Mouse (Mus musculus): ENCODE measurements around the gene Them7.

Them7 gene

DNA sequence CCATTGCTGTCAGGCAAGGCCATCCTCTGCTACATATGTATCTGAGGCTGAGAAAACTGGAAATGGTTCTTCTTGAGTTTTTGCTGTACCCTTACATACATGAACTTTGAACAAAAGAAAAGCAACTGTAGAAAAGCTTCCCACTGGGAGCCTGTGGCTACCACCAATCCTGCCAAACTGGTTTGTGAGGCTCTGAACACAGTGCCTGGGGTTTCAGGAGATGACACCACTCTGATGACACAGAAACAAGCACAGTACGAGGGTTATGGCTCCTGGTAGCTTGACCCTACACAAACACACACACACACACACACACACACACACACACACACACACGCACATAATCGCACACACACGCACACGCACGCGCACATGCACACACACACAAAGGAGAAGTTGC is 151.1 kb downstream of the Them7 start:
- DNase-seq (ENCODE audit: extremely low spot score, low spot score), result no peak

- DNase-seq (ENCODE audit: extremely low spot score, low spot score), result no peak
Measured at GRCm38 (mm10) chr2:105375705-105376104, 151.6 kb downstream of the Them7 start.

DNA sequence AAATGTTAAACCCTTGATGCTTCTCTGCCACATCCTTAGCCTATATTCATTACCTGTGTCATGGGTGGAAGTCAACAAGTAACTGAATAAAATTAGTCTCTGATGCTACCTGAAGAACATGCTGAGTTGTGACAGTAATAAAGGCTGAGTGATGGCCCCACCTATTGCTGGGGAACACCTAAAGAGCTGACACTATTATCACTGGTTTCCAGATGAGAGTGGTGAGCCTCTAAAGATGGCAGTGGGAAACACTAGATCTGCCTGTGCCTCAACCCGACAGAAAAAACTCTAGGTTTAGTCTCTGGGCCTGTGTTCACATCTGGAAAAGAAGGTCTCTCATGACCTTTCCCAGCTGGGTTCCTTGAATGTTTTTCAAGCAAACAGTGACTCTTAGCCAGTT is 155.6 kb downstream of the Them7 start:
- DNase-seq (ENCODE audit: extremely low spot score, low spot score), result no peak

- DNase-seq (ENCODE audit: extremely low spot score, low spot score), result no peak
Measured at GRCm38 (mm10) chr2:105380757-105381319, 156.7 kb downstream of the Them7 start.

- no peak for DNase-seq (ENCODE audit: extremely low spot score, low spot score)
Measured at GRCm38 (mm10) chr2:105383063-105383462, 158.9 kb downstream of the Them7 start.

DNA sequence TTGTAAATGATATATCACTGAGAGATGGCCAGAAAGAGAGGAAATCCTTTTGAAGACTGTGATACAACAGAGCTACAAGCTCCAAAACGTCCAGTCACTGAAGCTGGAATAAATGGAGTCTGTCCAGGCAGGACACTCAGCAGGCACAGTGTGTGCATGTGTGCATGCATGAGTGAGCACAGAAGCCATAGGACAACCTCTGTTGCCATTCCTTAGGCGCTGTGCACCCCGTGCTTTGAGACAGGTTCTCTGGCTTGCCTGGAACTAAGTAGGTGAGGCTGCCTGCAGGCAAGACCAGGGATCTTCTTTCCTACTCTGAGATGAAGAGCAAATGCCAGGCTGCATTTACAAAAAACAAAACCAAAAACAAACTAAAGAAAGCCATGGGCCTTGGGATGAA is 160.9 kb downstream of the Them7 start:
- DNase-seq (ENCODE audit: extremely low spot score, low spot score), result no peak

GRCm38 (mm10) chr2:105386418-105386817 is 162.3 kb downstream of the Them7 start:
- no peak for DNase-seq (ENCODE audit: extremely low spot score, low spot score)

- no peak for DNase-seq (ENCODE audit: extremely low spot score, low spot score)
Measured at GRCm38 (mm10) chr2:105389007-105389890, 165.1 kb downstream of the Them7 start.

DNA sequence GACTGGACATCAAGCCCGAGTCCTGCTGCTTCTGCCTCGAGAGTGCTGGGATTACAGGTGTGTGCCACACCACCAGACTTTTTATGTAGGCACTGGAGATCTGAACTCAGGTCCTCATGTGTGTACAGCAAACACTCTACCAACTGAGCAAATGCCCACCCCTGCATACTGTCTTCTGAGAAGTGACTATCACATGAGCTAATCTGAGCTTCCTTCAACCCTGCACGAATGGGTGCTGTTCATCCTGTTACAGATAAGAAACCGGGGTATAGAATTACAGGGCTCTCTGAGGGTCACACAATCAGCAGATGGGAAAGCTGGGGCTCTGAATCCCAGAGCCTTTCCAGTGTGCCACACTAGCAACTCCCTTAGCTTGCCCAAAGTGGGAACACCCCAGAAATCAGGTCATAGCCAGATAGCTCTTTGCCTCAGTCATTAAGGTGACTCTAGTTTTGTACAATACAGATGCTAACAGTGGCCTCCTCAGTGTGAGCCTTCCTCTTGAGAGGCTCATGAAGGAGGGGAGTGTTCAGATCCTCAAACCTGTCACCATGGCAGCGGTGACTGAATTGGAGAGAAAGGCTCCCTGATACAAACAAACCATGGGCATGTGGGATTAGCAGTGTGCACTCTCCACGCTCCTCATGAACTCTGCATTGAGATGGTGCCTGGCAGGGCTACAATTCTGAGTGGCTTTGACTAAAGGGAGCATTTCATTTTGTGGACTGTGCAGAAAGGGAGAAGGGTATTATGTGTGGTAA is 166.7 kb downstream of the Them7 start:
- no peak for DNase-seq (ENCODE audit: extremely low spot score, low spot score)

DNA sequence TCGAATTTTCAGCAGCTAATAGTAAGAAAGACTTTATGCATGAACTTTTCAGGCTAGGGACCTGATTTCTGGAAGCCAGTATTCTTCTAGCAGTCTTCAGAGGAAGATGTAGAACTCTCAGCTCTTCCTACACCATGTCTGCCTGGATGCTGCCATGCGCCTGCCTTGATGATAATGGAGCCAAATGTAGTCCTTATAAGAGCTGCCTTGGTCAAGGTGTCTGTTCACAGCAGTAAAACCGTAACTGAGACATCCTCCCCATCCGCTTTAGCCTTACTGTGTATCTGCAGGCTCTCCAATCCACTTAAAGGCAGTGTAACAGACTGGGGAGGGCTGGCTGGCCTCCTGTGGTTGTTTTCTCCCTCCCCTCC is 167.3 kb downstream of the Them7 start:
- no peak for DNase-seq (ENCODE audit: extremely low spot score, low spot score)

DNA sequence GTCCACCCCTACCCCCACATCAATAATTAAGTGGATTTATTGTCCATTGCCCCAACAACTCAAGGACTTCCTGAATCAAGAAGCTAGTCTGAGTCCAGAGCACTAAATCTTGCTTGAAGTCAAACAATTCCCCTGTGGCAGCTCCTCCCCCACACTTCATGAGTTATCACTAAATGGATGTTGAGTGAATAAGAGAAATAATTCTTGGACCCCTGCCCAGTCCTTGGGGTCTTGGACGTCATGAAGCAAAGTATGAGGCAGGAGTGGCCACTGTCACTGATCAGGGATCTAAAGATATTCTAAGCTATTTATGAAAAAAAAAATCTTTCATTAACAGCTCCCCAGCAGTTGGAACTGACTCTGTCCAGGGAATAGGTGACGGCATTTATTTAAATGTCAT is 168.4 kb downstream of the Them7 start:
- DNase-seq (ENCODE audit: extremely low spot score, low spot score), result no peak

DNA sequence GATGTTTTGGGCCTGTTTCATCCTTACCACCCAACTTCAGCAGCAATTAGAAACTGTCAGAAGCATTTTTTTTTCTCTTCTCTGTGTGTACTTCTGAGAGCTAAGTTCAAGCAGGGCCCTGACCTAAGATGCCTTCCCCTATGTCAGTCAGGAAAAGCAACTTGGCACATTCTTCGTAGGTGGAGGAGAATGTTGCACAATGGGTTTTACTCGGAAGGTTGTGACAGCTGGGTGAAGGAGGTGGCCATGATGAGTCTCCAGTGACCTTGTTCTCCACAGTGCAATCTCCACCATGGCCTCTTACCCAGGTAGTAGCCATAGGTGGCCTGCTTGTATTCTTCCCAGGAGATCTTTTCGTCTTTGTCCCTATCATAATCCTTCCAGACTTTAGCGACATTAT is 170.3 kb downstream of the Them7 start:
- no peak for DNase-seq (ENCODE audit: extremely low spot score, low spot score)

GRCm38 (mm10) chr2:105396066-105396465 is 171.9 kb downstream of the Them7 start:
- no peak for DNase-seq (ENCODE audit: extremely low spot score, low spot score)

DNA sequence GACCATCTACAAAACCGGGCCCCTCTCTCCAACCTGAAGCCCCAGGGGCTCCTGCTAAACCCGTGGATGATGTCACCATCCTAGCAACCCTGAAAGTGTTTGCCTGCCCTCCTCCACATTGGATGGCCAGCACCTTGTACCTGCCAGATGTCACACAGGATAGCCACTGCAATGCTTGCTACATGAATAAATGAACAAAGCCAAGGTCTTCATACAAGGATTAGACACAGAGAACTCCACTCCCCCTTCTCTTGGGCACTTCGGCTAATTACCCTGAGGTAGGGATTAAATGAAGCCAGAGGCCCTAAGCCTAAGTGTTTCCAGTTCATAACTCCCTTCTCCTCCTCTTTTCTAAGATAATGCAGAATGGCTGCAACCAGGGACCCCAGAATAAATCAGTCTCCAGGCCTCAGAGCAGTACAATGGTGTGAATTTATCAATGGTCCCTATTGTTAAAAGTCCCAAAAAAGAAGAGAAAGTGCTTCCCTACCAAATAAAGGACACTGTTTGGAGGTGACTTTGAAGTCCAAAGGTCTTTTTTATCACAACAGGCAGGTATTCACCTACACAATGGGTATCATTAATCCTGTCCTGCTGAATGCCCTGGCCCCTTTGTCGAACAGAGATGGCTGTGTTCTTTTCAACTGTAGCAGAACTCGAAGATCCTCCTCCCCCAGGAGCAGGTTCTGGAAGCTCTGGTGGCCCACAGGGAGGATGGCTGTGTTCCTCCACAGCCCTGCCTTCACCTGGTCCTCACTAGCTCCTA is 173.5 kb downstream of the Them7 start:
- no peak for DNase-seq (ENCODE audit: extremely low spot score, low spot score)

DNA sequence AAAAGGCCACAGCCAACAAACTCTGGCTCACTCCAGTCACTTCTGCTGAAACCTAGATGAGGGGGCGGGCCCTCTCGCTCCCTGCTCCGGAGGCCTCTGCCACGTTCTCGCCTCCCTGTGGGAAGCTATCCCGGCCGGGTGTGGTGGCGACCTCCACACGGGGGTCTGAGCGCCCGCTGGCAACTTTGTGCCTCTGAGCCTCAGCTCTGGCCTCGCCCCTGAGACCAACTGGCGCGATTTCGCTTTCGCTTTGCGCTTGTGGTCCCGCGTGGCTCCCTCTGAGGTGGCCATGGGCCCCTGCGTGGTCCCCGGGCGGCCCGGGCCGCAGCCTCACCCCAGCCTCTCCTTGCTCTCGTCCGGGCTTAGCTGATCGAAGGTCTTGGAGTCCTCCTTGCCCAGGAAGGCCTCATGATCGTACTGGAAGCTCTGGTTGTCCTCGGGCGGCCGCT is 174.5 kb downstream of the Them7 start:
- DNase-seq (ENCODE audit: extremely low spot score, low spot score), result no peak

- peak; percentile 89 for DNase-seq (ENCODE audit: extremely low spot score, low spot score)
Measured at GRCm38 (mm10) chr2:105399085-105399891, 175.2 kb downstream of the Them7 start, which contains the start of gene Rcn1. Gene Rcn1 (minus strand): TSS chr2:105399319.

GRCm38 (mm10) chr2:105400558-105400957 is 176.4 kb downstream of the Them7 start:
- DNase-seq (ENCODE audit: extremely low spot score, low spot score), result no peak

- DNase-seq (ENCODE audit: extremely low spot score, low spot score), result no peak
Measured at GRCm38 (mm10) chr2:105402180-105402579, 178.1 kb downstream of the Them7 start.

- DNase-seq (ENCODE audit: extremely low spot score, low spot score), result no peak
Measured at GRCm38 (mm10) chr2:105408511-105408910, 184.4 kb downstream of the Them7 start.

- DNase-seq (ENCODE audit: extremely low spot score, low spot score), result no peak
Measured at GRCm38 (mm10) chr2:105409253-105409652, 185.1 kb downstream of the Them7 start.

DNA sequence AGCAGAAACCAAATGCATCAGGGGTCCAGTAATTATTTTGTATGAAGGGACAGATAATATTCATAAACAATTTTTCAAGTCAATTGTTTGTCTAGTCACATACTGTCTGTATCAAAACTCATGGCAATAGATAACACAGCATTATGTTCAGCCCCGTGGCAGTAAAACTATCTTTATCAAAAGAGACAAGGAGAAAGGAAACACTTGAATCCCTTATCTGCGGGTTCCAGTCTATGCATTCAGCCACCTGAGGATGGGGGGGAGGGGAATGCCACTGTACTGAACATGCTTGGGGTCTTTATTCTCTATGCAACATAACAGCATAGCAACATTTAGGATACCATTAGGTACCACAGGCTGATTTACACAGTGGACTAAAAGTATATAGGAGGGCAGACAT is 190.2 kb downstream of the Them7 start:
- DNase-seq (ENCODE audit: extremely low spot score, low spot score), result no peak
